Mouse (Mus musculus) forebrain, postnatal 0 days (tissue): ENCODE results near the gene Supv3l1. TPM values are rescaled to one million over a fixed set of nuclear protein-coding genes. Genes with fewer than 3 reads are reported as not detected.

Experiments
- ATAC-seq: fragments of 200-750 bp; cut with Nextera tagmentation; 2 replicates; pipeline ENCODE4 v1.8.0; 2017; ENCODE audit warnings: mild to moderate bottlenecking, moderate library complexity
- DNase-seq: peaks from one replicate; pipeline ENCODE4 v3.0.0-alpha.2; 2015
- H3K27ac ChIP-seq: fragments of 300-500 bp; sonication (generic); 2 replicates; pipeline ENCODE4 v1.5.1; 2014; ENCODE audit warnings: low read depth, mild to moderate bottlenecking, antibody characterized with exemption, low read length, moderate library complexity, mixed read lengths
- H3K27me3 ChIP-seq: fragments of 300-500 bp; sonication (generic); 2 replicates; pipeline ENCODE4 v1.6.1; 2014; ENCODE audit warnings: mild to moderate bottlenecking, low read length, mixed read lengths; ENCODE audit not compliant: insufficient read depth
- H3K36me3 ChIP-seq: fragments of 300-500 bp; sonication (generic); 2 replicates; pipeline ENCODE4 v1.6.1; 2014; ENCODE audit warnings: mild to moderate bottlenecking, moderate library complexity; ENCODE audit not compliant: insufficient read depth
- H3K4me1 ChIP-seq: fragments of 300-500 bp; sonication (generic); 2 replicates; pipeline ENCODE4 v1.6.1; 2014; ENCODE audit warnings: antibody characterized with exemption; ENCODE audit not compliant: insufficient read depth
- H3K4me2 ChIP-seq: fragments of 300-500 bp; sonication (generic); 2 replicates; pipeline ENCODE4 v1.6.1; 2014; ENCODE audit warnings: low read depth, mild to moderate bottlenecking, moderate library complexity
- H3K4me3 ChIP-seq: fragments of 300-500 bp; sonication (generic); 2 replicates; pipeline ENCODE4 v1.5.1; 2014; ENCODE audit warnings: low read depth, low read length, mixed read lengths
- H3K9ac ChIP-seq: fragments of 300-500 bp; sonication (generic); 2 replicates; pipeline ENCODE4 v1.6.1; 2014; ENCODE audit warnings: mild to moderate bottlenecking
- H3K9me3 ChIP-seq: fragments of 300-500 bp; sonication (generic); 2 replicates; pipeline ENCODE4 v1.6.1; 2016; ENCODE audit warnings: low read length
- CTCF ChIP-seq: sonication (generic); IDR thresholded peaks from 2 replicates; pipeline ENCODE4 v1.5.1; 2016; ENCODE audit warnings: antibody characterized with exemption, control low read depth, low read depth
- WGBS: fragments of 180-500 bp; shearing (Covaris S2); extraction: QIAGEN DNeasy Blood & Tissue Kit; methylation state at CpG from one replicate; pipeline ENCODE4 v1.1.7; 2014; 5-methylcytosine and 5-hydroxymethylcytosine counted together
- polyA plus RNA-seq: library from polyadenylated mRNA; unstranded; fragments of >200 nt; fragmentation: Nextera tagmentation; extraction: Ambion mirVana; gene quantifications from 2 replicates; pipeline ENCODE4 v1.2.1, GENCODE M21; 2015
- total RNA-seq: library from RNA; depleted of rRNA; stranded (reverse); fragments of >200 nt; gene quantifications from 2 replicates; pipeline ENCODE4 v1.2.3, GENCODE M21; 2014

The Supv3l1 gene
- total and polyA plus RNA-seq, 2 experiments from 2014 or later: 15.8 to 26.0 TPM

DNA sequence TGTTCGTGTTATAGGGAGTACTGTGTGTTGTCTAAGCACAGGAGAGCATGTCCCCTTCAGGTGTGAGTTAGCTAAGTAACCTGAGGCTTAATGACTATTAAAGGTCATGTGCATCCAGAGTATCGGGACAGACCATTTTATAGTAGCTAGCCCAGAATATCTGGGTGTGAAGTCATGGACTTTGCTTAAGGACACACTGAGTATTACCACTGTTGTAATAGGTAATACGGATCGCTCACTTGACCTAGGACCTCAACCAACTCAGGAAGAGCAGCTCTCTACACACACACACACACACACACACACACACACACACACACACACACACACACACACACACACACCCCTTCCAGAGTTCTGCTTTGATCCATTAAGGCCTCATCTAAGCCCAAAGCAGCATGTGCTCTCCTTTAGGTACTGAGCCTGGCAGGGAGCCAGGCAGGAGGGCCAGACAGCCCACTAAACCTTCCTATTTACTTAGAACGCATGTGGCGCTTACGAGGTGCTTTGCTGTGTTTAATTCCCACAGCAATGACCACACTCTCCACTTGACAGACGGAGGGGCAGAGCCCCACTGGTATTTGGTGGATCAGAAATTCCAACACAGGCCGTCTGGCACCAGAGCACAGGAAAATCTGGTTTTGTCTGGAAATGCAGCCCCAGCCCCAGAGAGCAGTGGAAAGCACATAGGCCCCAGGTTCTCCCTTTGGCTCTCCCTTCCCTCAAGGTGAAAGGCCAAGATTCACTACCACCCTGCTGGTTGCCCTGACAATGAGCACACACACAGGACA, 24.3 kb downstream of the Supv3l1 start:
- no peaks in the 10 kb centered on the region for H3K4me1 ChIP-seq
- TF ChIP-seq CTCF: no peak
- H3K36me3 ChIP-seq: peaks cover 22% of the 10 kb centered on the region
- WGBS: 43% methylated on average over 9 of the region's 9 CpGs
- DNase-seq: no peak
- no peak for ATAC-seq
- no peak overlapping the region for H3K4me3 ChIP-seq
- H3K27ac ChIP-seq: no peak overlapping the region
- H3K9ac ChIP-seq: no peak overlapping the region
- H3K4me2 ChIP-seq: no peak overlapping the region
- H3K27me3 ChIP-seq: no peaks in the 10 kb centered on the region
- H3K9me3 ChIP-seq: no peaks in the 10 kb centered on the region

DNA sequence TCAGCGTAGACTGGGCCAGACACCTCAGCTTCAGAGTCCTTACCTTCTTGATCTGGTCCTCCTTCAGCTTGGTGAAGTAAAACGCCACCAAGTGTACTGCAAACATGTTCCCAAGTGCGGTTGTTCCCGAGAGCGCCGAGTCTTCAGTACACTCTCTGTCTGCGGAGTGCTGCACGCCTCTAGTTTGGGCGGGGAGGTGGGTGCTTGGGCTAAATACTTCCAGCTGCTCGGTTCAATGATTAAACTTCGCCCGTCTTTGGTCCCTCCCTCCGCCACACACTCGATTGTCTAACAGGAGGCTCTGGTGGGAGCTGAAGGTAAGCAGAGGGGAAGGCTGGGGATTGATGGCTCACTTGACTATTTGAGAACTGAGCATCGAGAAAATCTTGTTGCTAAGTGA, 27.3 kb downstream of the Supv3l1 start, which contains the start of gene Hkdc1:
Gene Hkdc1 (minus strand): TSS at position 237 of the 400 bp plus-strand sequence.
- ATAC-seq (no peak), DNase-seq (no peak)
- TF ChIP-seq CTCF: no peak
- Histone ChIP-seq H3K4me3 (no peak within 1 kb of the TSS), H3K27me3 (no peaks in the 10 kb centered on the region), H3K4me2 (no peak within 1 kb of the TSS), H3K9me3 (no peaks in the 10 kb centered on the region), H3K27ac (no peak within 1 kb of the TSS), H3K4me1 (no peaks in the 10 kb centered on the region), H3K36me3 (no peaks in the 10 kb centered on the region), H3K9ac (no peak within 1 kb of the TSS)
- 52% methylated on average over 15 of the region's 15 CpGs for WGBS

DNA sequence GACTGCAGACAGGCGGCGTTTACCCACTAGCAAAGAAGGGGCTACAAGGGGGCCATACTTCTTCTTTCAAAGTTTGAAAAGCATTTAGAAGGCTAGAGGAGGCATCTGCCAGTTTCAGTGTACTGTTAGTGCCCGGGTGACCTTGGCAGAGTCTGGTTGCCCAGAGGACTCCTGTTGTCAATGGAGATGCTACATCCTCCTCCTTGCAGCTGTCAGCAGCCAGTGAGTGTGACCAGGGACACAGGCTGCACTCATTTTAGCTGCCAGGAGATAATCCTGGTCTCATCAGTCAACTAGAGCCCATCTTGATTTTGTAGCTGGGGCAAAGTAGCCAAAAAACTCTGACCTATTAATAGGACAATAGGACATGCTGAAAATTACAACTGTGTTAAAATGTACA, 28.4 kb downstream of the Supv3l1 start:
- Histone ChIP-seq H3K4me3 (no peak overlapping the region), H3K27ac (no peak overlapping the region), H3K36me3 (no peaks in the 10 kb centered on the region), H3K4me2 (no peak overlapping the region), H3K9me3 (no peaks in the 10 kb centered on the region), H3K9ac (no peak overlapping the region), H3K27me3 (no peaks in the 10 kb centered on the region), H3K4me1 (no peaks in the 10 kb centered on the region)
- ATAC-seq (no peak), DNase-seq (no peak)
- WGBS: 87% methylated on average over 3 of the region's 3 CpGs
- no peak for TF ChIP-seq CTCF

DNA sequence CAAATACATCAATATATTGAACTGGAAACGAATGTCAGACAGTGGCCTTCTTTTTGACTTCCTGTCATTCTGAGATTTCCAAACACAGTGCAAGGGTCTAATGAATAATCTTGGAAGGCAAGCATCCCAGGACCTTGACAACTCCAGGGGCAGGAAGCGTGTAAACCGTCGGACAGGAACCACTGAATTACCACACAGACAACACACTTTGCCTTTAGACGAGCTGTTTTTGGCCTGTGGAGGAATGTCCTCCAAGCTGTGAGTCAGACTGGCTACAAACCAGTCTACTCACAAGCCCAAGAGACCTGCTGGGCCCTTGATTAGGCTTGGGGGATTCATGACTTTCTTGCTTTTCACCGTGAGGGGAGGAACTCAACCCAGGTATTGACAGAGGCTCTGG, 29.1 kb downstream of the Supv3l1 start:
- 81% methylated on average over 6 of the region's 6 CpGs for WGBS
- no peak for ATAC-seq
- TF ChIP-seq CTCF: no peak

DNA sequence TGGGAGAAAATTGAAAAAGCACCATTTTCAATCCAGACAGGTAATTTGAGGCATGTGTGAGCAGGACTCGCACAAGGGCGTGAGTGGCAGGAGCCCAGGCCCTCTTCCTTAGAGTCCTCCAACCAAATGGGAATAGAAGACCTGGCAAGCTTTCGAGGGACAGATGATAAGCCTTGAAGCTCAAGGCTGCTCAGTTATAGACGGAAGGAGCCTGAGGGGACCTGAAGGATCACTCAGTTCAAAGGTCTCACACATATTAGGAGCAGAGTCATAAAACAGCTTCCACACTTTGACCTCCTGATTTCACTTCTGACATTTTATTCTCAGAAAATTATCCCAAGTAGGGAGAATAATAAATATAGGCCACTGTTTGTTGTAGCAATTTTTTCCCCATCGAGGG, 30.1 kb downstream of the Supv3l1 start:
- Histone ChIP-seq H3K4me2 (no peak overlapping the region), H3K4me1 (no peaks in the 10 kb centered on the region), H3K9me3 (no peaks in the 10 kb centered on the region), H3K9ac (no peak overlapping the region), H3K27ac (no peak overlapping the region), H3K4me3 (no peak overlapping the region), H3K36me3 (no peaks in the 10 kb centered on the region), H3K27me3 (no peaks in the 10 kb centered on the region)
- ATAC-seq (no peak), DNase-seq (no peak)
- no peak for TF ChIP-seq CTCF
- WGBS: 85% methylated on average over 5 of the region's 5 CpGs

More for the DNA sequence above, 29.1 kb downstream of the Supv3l1 start:
- no peak overlapping the region for H3K27ac ChIP-seq
- H3K9me3 ChIP-seq: no peaks in the 10 kb centered on the region
- no peaks in the 10 kb centered on the region for H3K36me3 ChIP-seq
- H3K4me1 ChIP-seq: no peaks in the 10 kb centered on the region
- no peak overlapping the region for H3K4me3 ChIP-seq
- no peak overlapping the region for H3K4me2 ChIP-seq
- DNase-seq: no peak
- no peak overlapping the region for H3K9ac ChIP-seq
- H3K27me3 ChIP-seq: no peaks in the 10 kb centered on the region

DNA sequence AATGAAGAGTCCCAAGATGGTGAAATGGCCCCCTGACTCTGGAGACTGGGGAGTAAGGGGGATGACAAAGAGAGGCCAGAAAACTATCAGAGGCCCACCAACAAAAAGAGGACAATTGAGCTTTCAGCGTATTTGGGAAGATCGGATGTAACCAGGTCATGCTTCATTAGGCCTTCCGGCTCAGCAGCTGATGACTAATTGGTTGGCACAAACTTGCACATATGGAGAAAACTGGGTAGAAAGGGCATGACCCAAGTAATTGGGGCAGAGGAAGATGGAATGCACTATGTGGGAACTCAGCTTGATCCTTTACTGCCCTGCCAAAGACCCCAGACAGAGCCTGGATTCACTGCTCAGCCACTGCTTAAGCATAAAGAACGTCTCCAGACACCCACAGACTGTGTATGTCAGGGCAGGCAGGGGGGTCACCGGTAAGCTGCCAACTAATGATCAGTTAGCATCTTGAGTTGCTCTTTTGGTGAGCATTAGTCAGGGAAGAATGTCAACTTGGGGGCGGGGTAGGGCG, 30.6 kb downstream of the Supv3l1 start:
- Histone ChIP-seq H3K27me3 (no peaks in the 10 kb centered on the region), H3K4me1 (no peaks in the 10 kb centered on the region), H3K4me3 (no peak overlapping the region), H3K4me2 (no peak overlapping the region), H3K27ac (no peak overlapping the region), H3K36me3 (no peaks in the 10 kb centered on the region), H3K9ac (no peak overlapping the region), H3K9me3 (no peaks in the 10 kb centered on the region)
- DNase-seq (no peak), ATAC-seq (no peak)
- TF ChIP-seq CTCF: no peak
- 54% methylated on average over 7 of the region's 7 CpGs for WGBS

DNA sequence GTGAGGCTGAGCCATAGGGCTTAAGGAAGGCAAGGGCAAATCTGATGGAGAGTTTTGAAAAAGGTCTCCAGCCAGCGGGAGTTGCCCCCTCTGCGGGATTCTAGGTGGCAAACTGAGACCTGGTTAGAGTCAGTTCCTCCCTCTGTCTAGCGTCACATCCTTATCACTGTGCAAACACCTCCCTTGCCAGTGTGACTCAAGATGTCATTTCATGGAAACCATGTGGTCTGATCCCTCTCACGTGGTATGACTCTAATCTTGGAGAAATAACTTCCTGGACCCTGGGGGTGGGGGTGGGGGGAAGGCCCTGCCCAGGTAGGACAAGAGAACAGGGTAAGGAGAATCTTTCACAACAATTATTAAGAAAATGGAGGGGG, 35.9 kb downstream of the Supv3l1 start:
- Histone ChIP-seq H3K4me1 (no peaks in the 10 kb centered on the region), H3K4me2 (no peak overlapping the region), H3K27me3 (no peaks in the 10 kb centered on the region; the same call in 1 of the 2 replicates), H3K27ac (no peak overlapping the region), H3K9me3 (no peaks in the 10 kb centered on the region), H3K36me3 (no peaks in the 10 kb centered on the region), H3K9ac (no peak overlapping the region), H3K4me3 (no peak overlapping the region)
- WGBS: 52% methylated on average over 4 of the region's 4 CpGs
- ATAC-seq: no peak
- TF ChIP-seq CTCF: no peak
- no peak for DNase-seq
